Mouse (Mus musculus) midbrain, postnatal 0 days (tissue): ENCODE results near the gene Dnph1. TPM values are rescaled to one million over a fixed set of nuclear protein-coding genes. Genes with fewer than 3 reads are reported as not detected.
A peak's percentile ranks its signal among the peaks of the same experiment; 100 is the strongest.

Experiments
- ATAC-seq: fragments of 200-750 bp; cut with Nextera tagmentation; 2 replicates; pipeline ENCODE4 v1.8.0; 2017; ENCODE audit warnings: moderate number of reproducible peaks, mild to moderate bottlenecking, moderate TSS enrichment, moderate library complexity; ENCODE audit not compliant: low FRiP score
- DNase-seq: peaks from one replicate; pipeline ENCODE4 v3.0.0-alpha.2; 2015; ENCODE audit warnings: low spot score
- H3K27ac ChIP-seq: fragments of 300-500 bp; sonication (generic); 2 replicates; pipeline ENCODE4 v1.5.1; 2014; ENCODE audit warnings: low read depth, mild to moderate bottlenecking, low read length, mixed read lengths
- H3K27me3 ChIP-seq: fragments of 300-500 bp; sonication (generic); 2 replicates; pipeline ENCODE4 v1.6.1; 2014; ENCODE audit warnings: low read length, control low read depth, mixed read lengths; ENCODE audit not compliant: insufficient read depth
- H3K36me3 ChIP-seq: fragments of 300-500 bp; sonication (generic); 2 replicates; pipeline ENCODE4 v1.6.1; 2014; ENCODE audit warnings: low read length, control low read depth, mixed read lengths; ENCODE audit not compliant: insufficient read depth
- H3K4me1 ChIP-seq: fragments of 300-500 bp; sonication (generic); 2 replicates; pipeline ENCODE4 v1.6.1; 2014; ENCODE audit warnings: mild to moderate bottlenecking, control low read depth, antibody characterized with exemption, low read length, mixed read lengths; ENCODE audit not compliant: insufficient read depth
- H3K4me2 ChIP-seq: fragments of 300-500 bp; sonication (generic); 2 replicates; pipeline ENCODE4 v1.6.1; 2014; ENCODE audit warnings: low read depth, mild to moderate bottlenecking, low read length, mixed read lengths; ENCODE audit not compliant: poor library complexity, severe bottlenecking
- H3K4me3 ChIP-seq: fragments of 300-500 bp; sonication (generic); 2 replicates; pipeline ENCODE4 v1.5.1; 2014; ENCODE audit warnings: low read depth, mild to moderate bottlenecking, low read length, moderate library complexity
- H3K9ac ChIP-seq: fragments of 300-500 bp; sonication (generic); replicated peaks from 2 replicates; pipeline ENCODE4 v1.6.1; 2014; ENCODE audit warnings: mild to moderate bottlenecking, low read length, moderate library complexity, mixed read lengths; ENCODE audit not compliant: poor library complexity, severe bottlenecking
- H3K9me3 ChIP-seq: fragments of 300-500 bp; sonication (generic); 2 replicates; pipeline ENCODE4 v1.6.1; 2016; ENCODE audit warnings: low read length, control low read depth
- CTCF ChIP-seq: IDR thresholded peaks from 2 replicates; pipeline ENCODE4 v1.5.1; 2016; ENCODE audit warnings: antibody characterized with exemption, mild to moderate bottlenecking
- WGBS: fragments of 180-500 bp; shearing (Covaris S2); extraction: QIAGEN DNeasy Blood & Tissue Kit; methylation state at CpG from one replicate; pipeline ENCODE4 v1.1.7; 2014; 5-methylcytosine and 5-hydroxymethylcytosine counted together
- polyA plus RNA-seq: library from polyadenylated mRNA; unstranded; fragments of >200 nt; fragmentation: Nextera tagmentation; extraction: Ambion mirVana; gene quantifications from 2 replicates; pipeline ENCODE4 v1.2.1, GENCODE M21; 2015
- total RNA-seq: library from RNA; depleted of rRNA; stranded (reverse); fragments of >200 nt; gene quantifications from 2 replicates; pipeline ENCODE4 v1.2.3, GENCODE M21; 2014

The Dnph1 gene
- total and polyA plus RNA-seq, 2 experiments from 2014 or later: 4.1 to 10.2 TPM

DNA sequence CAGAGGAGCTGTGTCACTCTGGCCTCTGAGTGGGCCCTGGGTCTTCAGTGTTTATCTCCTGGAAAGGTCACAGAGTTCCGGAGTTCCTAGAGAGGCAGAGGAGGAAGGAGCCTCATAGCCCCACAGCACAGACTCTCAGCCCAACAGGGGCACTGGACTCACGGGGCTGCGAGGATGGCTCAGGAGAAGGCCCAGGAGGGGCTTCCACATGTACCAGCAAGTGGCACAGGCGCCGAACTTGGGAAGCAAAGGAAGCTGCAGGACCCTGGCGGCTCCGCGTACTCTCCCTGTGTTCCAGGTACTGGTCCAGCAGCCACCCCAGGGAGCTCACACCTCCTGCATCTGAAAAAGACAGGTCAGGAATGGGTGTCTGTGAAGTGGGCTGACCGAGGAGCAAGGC is 24.7 kb downstream of the Dnph1 start:
- Histone ChIP-seq H3K9me3 (no peaks in the 10 kb centered on the region), H3K27ac (no peak overlapping the region), H3K4me3 (no peak overlapping the region), H3K36me3 (peaks cover 44% of the 10 kb centered on the region), H3K9ac (0 out of 2 replicates have a peak overlapping the region, but pooled peaks have one; percentile 29), H3K27me3 (no peaks in the 10 kb centered on the region), H3K4me1 (no peaks in the 10 kb centered on the region), H3K4me2 (no peak overlapping the region)
- 73% methylated on average over 9 of the region's 9 CpGs for WGBS
- ATAC-seq: no peak
- TF ChIP-seq CTCF: no peak
- no peak for DNase-seq

DNA sequence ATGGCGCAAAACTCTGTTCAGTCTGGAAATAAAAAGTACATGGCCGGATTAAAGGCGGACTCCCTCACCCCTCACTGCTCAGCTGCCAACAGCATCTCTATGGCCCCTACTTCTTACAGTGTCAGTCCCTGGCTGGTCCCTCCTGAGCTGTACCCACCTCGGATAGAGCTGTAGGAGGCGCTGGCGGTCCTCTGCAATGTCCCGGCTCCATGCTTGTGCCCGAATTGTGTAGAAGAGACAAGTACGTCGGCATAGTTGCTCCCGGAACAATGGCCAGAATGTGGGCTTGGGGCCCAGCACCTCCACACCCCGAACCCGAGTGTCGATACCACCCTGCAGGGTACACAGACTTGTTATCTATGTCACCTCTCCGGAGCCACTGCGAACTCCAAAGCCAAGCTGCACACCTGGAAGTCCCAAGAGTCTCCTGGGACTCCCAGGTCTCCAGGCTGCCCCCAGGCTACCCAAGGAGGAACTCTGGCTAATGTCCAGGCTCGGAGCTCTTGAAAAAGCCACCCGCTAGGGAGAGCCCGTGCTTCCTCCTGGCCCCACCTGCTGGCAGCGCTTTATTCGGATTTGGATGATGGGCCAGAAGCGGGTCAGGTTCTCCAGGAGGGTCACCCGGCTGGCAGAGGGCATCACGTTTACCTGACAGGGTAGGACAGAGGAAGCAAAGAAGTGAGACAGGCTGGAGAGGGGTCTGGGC is 25.6 kb downstream of the Dnph1 start:
- DNase-seq: peak; percentile 26
- WGBS: 30% methylated on average over 24 of the region's 24 CpGs
- no peak overlapping the region for H3K27ac ChIP-seq
- no peaks in the 10 kb centered on the region for H3K4me1 ChIP-seq
- H3K4me3 ChIP-seq: no peak overlapping the region
- ATAC-seq: no peak
- H3K9me3 ChIP-seq: no peaks in the 10 kb centered on the region
- peaks cover 49% of the 10 kb centered on the region for H3K36me3 ChIP-seq
- H3K9ac ChIP-seq: no peak overlapping the region
- H3K27me3 ChIP-seq: no peaks in the 10 kb centered on the region
- TF ChIP-seq CTCF: no peak; the same call in 1 of the 2 replicates
- no peak overlapping the region for H3K4me2 ChIP-seq

DNA sequence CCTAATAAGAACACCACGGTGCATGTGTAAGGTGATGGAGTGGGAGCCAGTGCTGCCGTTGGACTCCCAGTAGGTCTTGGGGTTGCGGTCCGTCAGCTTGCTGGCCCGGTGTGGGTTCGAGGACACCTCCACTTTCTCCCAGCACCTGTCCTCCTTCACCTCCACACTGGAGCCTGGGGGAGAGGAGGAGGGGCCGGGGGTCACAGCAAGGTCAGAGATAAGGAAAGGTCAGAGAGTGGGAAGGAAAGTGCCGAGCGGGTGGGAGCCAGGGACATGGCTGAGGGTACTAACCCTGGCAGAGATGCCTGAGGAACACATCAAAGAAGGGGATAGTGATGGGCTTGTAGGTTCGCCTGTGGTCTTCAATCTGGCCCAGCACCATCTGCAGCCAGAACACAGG is 28.6 kb downstream of the Dnph1 start:
- WGBS: 90% methylated on average over 10 of the region's 10 CpGs
- H3K4me1 ChIP-seq: no peaks in the 10 kb centered on the region
- H3K4me3 ChIP-seq: no peak overlapping the region
- H3K27ac ChIP-seq: no peak overlapping the region
- no peaks in the 10 kb centered on the region for H3K9me3 ChIP-seq
- H3K36me3 ChIP-seq: peaks cover 53% of the 10 kb centered on the region
- no peaks in the 10 kb centered on the region for H3K27me3 ChIP-seq
- no peak for TF ChIP-seq CTCF
- ATAC-seq (no peak; the same call in 1 of the 2 replicates), DNase-seq (no peak)
- H3K9ac ChIP-seq: no peak overlapping the region
- H3K4me2 ChIP-seq: no peak overlapping the region

DNA sequence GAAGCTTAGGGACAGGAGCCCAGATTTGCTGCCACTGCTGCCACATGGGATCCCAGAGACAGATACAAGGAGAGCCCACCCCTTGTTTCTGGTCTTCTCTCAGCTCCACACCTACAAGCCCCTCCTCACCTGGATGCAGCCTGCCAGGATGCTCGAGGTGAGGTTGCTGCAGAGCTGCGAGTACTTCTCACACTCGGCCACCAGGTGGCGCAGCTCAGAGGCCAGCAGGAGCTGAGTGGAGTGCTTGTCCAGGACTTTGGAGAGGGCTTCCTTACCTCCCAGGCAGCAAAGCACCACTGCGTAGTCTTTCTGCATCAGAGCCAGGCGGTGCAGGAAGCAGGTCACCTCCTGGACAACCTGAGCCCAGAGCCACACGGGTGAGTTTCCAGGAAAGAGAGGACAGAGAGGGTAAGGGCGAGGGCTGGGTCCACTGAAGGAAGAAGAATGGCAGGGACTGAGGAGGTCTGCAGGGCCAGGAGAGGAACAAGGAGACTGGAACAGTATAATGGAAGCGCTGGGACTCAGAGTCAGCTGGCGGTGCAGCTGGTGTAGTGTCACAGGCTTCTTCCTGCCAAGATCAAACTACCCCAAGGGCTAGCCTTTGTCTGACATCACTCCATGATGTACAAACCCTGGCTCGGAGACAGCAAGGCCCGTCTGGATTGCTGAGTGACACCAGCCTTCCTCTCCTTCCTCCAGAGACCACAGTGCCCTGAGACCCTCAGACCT is 29.2 kb downstream of the Dnph1 start:
- DNase-seq (peak; percentile 77), ATAC-seq (peak; percentile 57)
- Histone ChIP-seq H3K9ac (no peak overlapping the region), H3K27ac (no peak overlapping the region), H3K4me1 (no peaks in the 10 kb centered on the region), H3K36me3 (peaks cover 46% of the 10 kb centered on the region), H3K9me3 (no peaks in the 10 kb centered on the region), H3K27me3 (no peaks in the 10 kb centered on the region), H3K4me3 (no peak overlapping the region), H3K4me2 (no peak overlapping the region)
- 38% methylated on average over 12 of the region's 12 CpGs for WGBS
- peak; percentile 96 for TF ChIP-seq CTCF

DNA sequence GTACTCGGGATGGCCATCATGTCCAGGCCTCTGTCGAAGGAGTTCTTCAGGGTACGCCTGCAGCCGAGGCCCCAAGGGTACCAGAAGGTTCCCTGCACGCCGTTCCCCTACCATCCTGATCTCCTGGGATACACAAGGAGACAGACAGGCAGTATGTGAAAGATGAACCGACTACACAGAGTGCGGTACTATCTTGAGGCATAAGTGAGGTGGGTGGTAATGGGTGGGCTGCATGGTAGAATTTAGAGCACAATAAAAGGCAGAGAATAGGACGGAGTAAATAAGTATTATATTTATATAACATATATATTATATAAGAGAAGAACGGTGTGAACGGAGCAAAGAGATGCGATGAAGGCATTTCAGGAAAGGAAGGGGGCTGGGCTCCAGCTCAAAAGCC is 47.1 kb downstream of the Dnph1 start:
- no peak overlapping the region for H3K4me3 ChIP-seq
- no peak overlapping the region for H3K4me2 ChIP-seq
- WGBS: 90% methylated on average over 12 of the region's 12 CpGs
- H3K9ac ChIP-seq: no peak overlapping the region
- H3K4me1 ChIP-seq: peaks cover 2% of the 10 kb centered on the region; the same call in 1 of the 2 replicates
- no peak for TF ChIP-seq CTCF
- ATAC-seq (no peak), DNase-seq (no peak)
- H3K9me3 ChIP-seq: no peaks in the 10 kb centered on the region
- H3K27me3 ChIP-seq: no peaks in the 10 kb centered on the region
- peaks cover 39% of the 10 kb centered on the region for H3K36me3 ChIP-seq
- H3K27ac ChIP-seq: no peak overlapping the region
